28 mouse cellular contexts compared by ENCODE assay signal in the genomic region with DNA sequence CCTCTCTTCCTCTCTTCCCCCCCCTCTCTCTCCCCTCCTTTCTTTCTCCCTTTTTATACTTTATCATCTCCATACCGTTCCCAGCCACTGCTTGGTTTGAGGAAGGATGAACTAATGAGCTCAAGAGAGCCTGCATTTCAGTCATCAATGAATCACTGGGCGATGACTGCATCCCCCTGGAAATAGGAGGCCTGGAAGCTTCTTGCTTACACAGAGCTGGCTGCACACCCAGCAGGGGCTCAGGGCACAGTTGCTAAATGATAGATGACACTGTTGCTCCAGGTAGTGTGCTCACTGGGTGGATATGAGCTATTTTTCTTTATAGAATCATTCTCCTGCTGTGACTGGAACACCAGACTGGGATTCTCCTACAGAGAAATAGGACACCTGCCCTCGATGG. TPM values are rescaled to one million over a fixed set of nuclear protein-coding genes. Genes with fewer than 3 reads are reported as not detected.
A peak's percentile ranks its signal among the peaks of the same experiment; 100 is the strongest.
DNase-seq lines count a peak whose midpoint lies in the region; ATAC-seq and TF ChIP-seq lines count a peak whose summit lies in the region.
"Had no signal": no experiment of that assay in that cellular context is flagged by ENCODE, and none has a peak within 500 bp of the region (broad histone marks: within the 10 kb centered on the region; RNA-seq: fewer than 3 reads in every experiment).

No protein-coding gene starts in this region.

- TF ChIP-seq CTCF in midbrain, postnatal 0 days (IDR thresholded peaks at IDR 0.05), result no peak

- no peaks in the 10 kb centered on the region for H3K9me3 ChIP-seq in midbrain, postnatal 0 days (ENCODE audit: low read length)
- no peaks in the 10 kb centered on the region for H3K9me3 ChIP-seq in midbrain, embryonic 13.5 days
- no peaks in the 10 kb centered on the region for H3K9me3 ChIP-seq in limb, embryonic 10.5 days (replicated peaks)
- H3K9me3 ChIP-seq: embryonic facial prominence, embryonic 10.5 days; embryonic facial prominence, embryonic 12.5 days; forebrain, embryonic 13.5 days; forebrain, embryonic 15.5 days had no signal

- no peaks in the 10 kb centered on the region for H3K36me3 ChIP-seq in midbrain, postnatal 0 days (ENCODE audit: insufficient read depth, low read length)
- no peaks in the 10 kb centered on the region for H3K36me3 ChIP-seq in midbrain, embryonic 13.5 days
- no peaks in the 10 kb centered on the region for H3K36me3 ChIP-seq in limb, embryonic 10.5 days
- H3K36me3 ChIP-seq: embryonic facial prominence, embryonic 10.5 days; embryonic facial prominence, embryonic 12.5 days; forebrain, embryonic 15.5 days had no signal

- ATAC-seq in midbrain, postnatal 0 days (ENCODE audit: low FRiP score), result no peak
- ATAC-seq in midbrain, embryonic 13.5 days, result no peak
- ATAC-seq: forebrain, embryonic 13.5 days; forebrain, embryonic 15.5 days; forebrain, postnatal 0 days had no signal

- no peak overlapping the region for H3K4me3 ChIP-seq in midbrain, postnatal 0 days (ENCODE audit: low read depth, low read length)
- H3K4me3 ChIP-seq in midbrain, embryonic 13.5 days (replicated peaks), result no peak overlapping the region
- no peak overlapping the region for H3K4me3 ChIP-seq in limb, embryonic 10.5 days
- H3K4me3 ChIP-seq: embryonic facial prominence, embryonic 10.5 days; embryonic facial prominence, embryonic 12.5 days; forebrain, embryonic 13.5 days; forebrain, embryonic 15.5 days had no signal

- WGBS in midbrain, postnatal 0 days, result 48% methylated on average over 3 of the region's 3 CpGs
- 66% methylated on average over 3 of the region's 3 CpGs for WGBS in midbrain, embryonic 13.5 days
- 73% methylated on average over 3 of the region's 3 CpGs for WGBS in limb, embryonic 10.5 days

- H3K27ac ChIP-seq in midbrain, postnatal 0 days (ENCODE audit: low read depth, low read length), result no peak overlapping the region
- H3K27ac ChIP-seq in midbrain, embryonic 13.5 days, result no peak overlapping the region
- no peak overlapping the region for H3K27ac ChIP-seq in limb, embryonic 10.5 days
- H3K27ac ChIP-seq: embryonic facial prominence, embryonic 10.5 days; embryonic facial prominence, embryonic 12.5 days; forebrain, embryonic 13.5 days; forebrain, embryonic 15.5 days had no signal

- H3K9ac ChIP-seq in midbrain, postnatal 0 days (replicated peaks; ENCODE audit: low read length, poor library complexity, severe bottlenecking), result no peak overlapping the region
- no peak overlapping the region for H3K9ac ChIP-seq in midbrain, embryonic 13.5 days (replicated peaks)
- H3K9ac ChIP-seq: embryonic facial prominence, embryonic 12.5 days; forebrain, embryonic 13.5 days; forebrain, embryonic 15.5 days; forebrain, postnatal 0 days had no signal

- peak; percentile 65 for DNase-seq in heart, adult 11 months
- no peak for DNase-seq in heart, adult 8-10 months (ENCODE audit: low spot score)
- peak; percentile 9 for DNase-seq in midbrain, postnatal 0 days (ENCODE audit: low spot score)
- DNase-seq in 3T3-L1 (ENCODE audit: low read depth, low spot score) (peak; percentile 64), NIH3T3 (ENCODE audit: low read depth) (peak; percentile 76)
- no peak for DNase-seq in adrenal gland, adult 18-20 months (ENCODE audit: low spot score in 2 of 2)
- no peak for DNase-seq in limb, embryonic 10.5 days (ENCODE audit: low spot score)
- DNase-seq: adrenal gland, adult 8-10 months; adrenal gland, postnatal 14 days; adrenal gland, postnatal 36 days; cerebellum, adult 11 months; cerebellum, adult 18-20 months; cerebellum, adult 8-10 months; cerebellum, postnatal 10 days; cerebellum, postnatal 25 days; forebrain, postnatal 0 days had no signal

- H3K4me1 ChIP-seq in midbrain, postnatal 0 days (ENCODE audit: insufficient read depth, low read length), result no peaks in the 10 kb centered on the region
- no peaks in the 10 kb centered on the region for H3K4me1 ChIP-seq in midbrain, embryonic 13.5 days (replicated peaks)
- H3K4me1 ChIP-seq in limb, embryonic 10.5 days, result no peaks in the 10 kb centered on the region
- H3K4me1 ChIP-seq: embryonic facial prominence, embryonic 10.5 days; embryonic facial prominence, embryonic 12.5 days; forebrain, embryonic 13.5 days; forebrain, embryonic 15.5 days had no signal

- no peaks in the 10 kb centered on the region for H3K27me3 ChIP-seq in midbrain, postnatal 0 days (ENCODE audit: insufficient read depth, low read length)
- H3K27me3 ChIP-seq in midbrain, embryonic 13.5 days, result no peaks in the 10 kb centered on the region
- no peaks in the 10 kb centered on the region for H3K27me3 ChIP-seq in limb, embryonic 10.5 days (ENCODE audit: low read depth, poor library complexity, severe bottlenecking)
- H3K27me3 ChIP-seq: embryonic facial prominence, embryonic 12.5 days; forebrain, embryonic 13.5 days; forebrain, embryonic 15.5 days had no signal

- H3K4me2 ChIP-seq in midbrain, postnatal 0 days (ENCODE audit: low read depth, low read length, poor library complexity, severe bottlenecking), result no peak overlapping the region
- no peak overlapping the region for H3K4me2 ChIP-seq in midbrain, embryonic 13.5 days (replicated peaks)
- H3K4me2 ChIP-seq: embryonic facial prominence, embryonic 12.5 days; forebrain, embryonic 13.5 days; forebrain, embryonic 15.5 days had no signal

RNA-seq across cellular contexts. Expression of gene Olfml3, which starts 42.2 kb away (rescaled TPM):
- 1 to 10 TPM; 4.4 to 5.2 (median 5.0) TPM for total RNA-seq in heart, adult 8-10 months (2022)
- total RNA-seq in midbrain, postnatal 0 days (2014; rRNA removed), result 7.5 and 9.0 TPM in 2 replicates
- 7.0 and 8.9 TPM in 2 replicates for polyA plus RNA-seq in midbrain, postnatal 0 days (2015; fragmentation: Nextera tagmentation; extraction: Ambion mirVana)
- polyA plus RNA-seq in midbrain, embryonic 13.5 days (2015; fragmentation: Nextera tagmentation; extraction: Ambion mirVana), result 3.3 TPM in 2 replicates
- 10 to 100 TPM; 17.3 to 24.4 TPM for total RNA-seq in adrenal gland, adult 18-20 months (2021)
- polyA plus RNA-seq in limb, embryonic 10.5 days (2016; fragmentation: Nextera tagmentation; extraction: Ambion mirVana), result 10.4 and 18.0 TPM in 2 replicates

RNA-seq across cellular contexts. Expression of gene Gm10964, which starts 43.6 kb away (rescaled TPM):
- total RNA-seq in heart, adult 8-10 months (2022), result not detected
- total RNA-seq in midbrain, postnatal 0 days (2014; rRNA removed), result not detected in 2 replicates
- polyA plus RNA-seq in midbrain, postnatal 0 days (2015; fragmentation: Nextera tagmentation; extraction: Ambion mirVana), result not detected in 2 replicates
- not detected in 2 replicates for polyA plus RNA-seq in midbrain, embryonic 13.5 days (2015; fragmentation: Nextera tagmentation; extraction: Ambion mirVana)
- total RNA-seq in adrenal gland, adult 18-20 months (2021), result not detected
- polyA plus RNA-seq in limb, embryonic 10.5 days (2016; fragmentation: Nextera tagmentation; extraction: Ambion mirVana), result not detected in 2 replicates
- total RNA-seq: adrenal gland, adult 8-10 months; adrenal gland, postnatal 14 days; adrenal gland, postnatal 36 days; ES-E14; forebrain, postnatal 0 days; MEL had no signal
- polyA plus RNA-seq: brain, embryonic 14.5 days; C2C12; cortical plate, adult 2 months; embryonic facial prominence, embryonic 10.5 days; embryonic facial prominence, embryonic 12.5 days; embryonic facial prominence, embryonic 14.5 days; forebrain, embryonic 11.5 days; forebrain, embryonic 13.5 days; forebrain, embryonic 15.5 days; forebrain, postnatal 0 days had no signal

RNA-seq across cellular contexts. Expression of gene Atg4a-ps, which starts 49.7 kb away (rescaled TPM):
- 1 to 10 TPM in 2 of 4 experiments, not detected in 2; 2.1 to 3.1 TPM for total RNA-seq in heart, adult 8-10 months (2022)
- not detected in 2 replicates for total RNA-seq in midbrain, postnatal 0 days (2014; rRNA removed)
- 0.22 TPM in 1 of 2 replicates, not detected in the other for polyA plus RNA-seq in midbrain, postnatal 0 days (2015; fragmentation: Nextera tagmentation; extraction: Ambion mirVana)
- polyA plus RNA-seq in midbrain, embryonic 13.5 days (2015; fragmentation: Nextera tagmentation; extraction: Ambion mirVana), result 0.13 and 0.17 TPM in 2 replicates
- 1 to 10 TPM in 1 of 2 experiments, not detected in 1; 1.8 TPM for total RNA-seq in adrenal gland, adult 18-20 months (2021)
- not detected in 2 replicates for polyA plus RNA-seq in limb, embryonic 10.5 days (2016; fragmentation: Nextera tagmentation; extraction: Ambion mirVana)
- polyA plus RNA-seq: forebrain, embryonic 11.5 days; forebrain, embryonic 15.5 days had no signal

Comparison
In these comparisons a context has a peak if more than half of its experiments do, and no peak if none do; other contexts are left out.
1. DNase-seq: peak in heart, adult 11 months (single experiment), midbrain, postnatal 0 days (single experiment), 3T3-L1 (single experiment) and NIH3T3 (single experiment); none in heart, adult 8-10 months (single experiment), adrenal gland, adult 18-20 months (0 of 2) and limb, embryonic 10.5 days (single experiment).